Comparison of ENCODE assay signal across 8 mouse cellular contexts in genomic region chr19:58860255-58861173, GRCm38 (mm10).
DNase-seq lines count a peak whose midpoint lies in the region; ATAC-seq lines count a peak whose summit lies in the region.

No protein-coding gene starts in this region.

- intact Hi-C loops in left cerebral cortex, postnatal 36 days (cut with DNase I) = loop anchor here (2.0 kb wide), 1 partner anchor 54 kb away; no protein-coding TSS in a partner anchor

- no peak for ATAC-seq in erythroid progenitor cell, adult 5-6 weeks (replicated peaks; ENCODE audit: low FRiP score, poor library complexity, severe bottlenecking)

- DNase-seq in adrenal gland, postnatal 4 days (ENCODE audit: low spot score in 2 of 2) = peak; percentile 66 to 72
- peak; percentile 86 for DNase-seq in embryo, embryonic 9.5 days (ENCODE audit: extremely low spot score)
- DNase-seq in heart, adult 11 months = peak; percentile 99
- DNase-seq in kidney, adult 11 months = peak; percentile 91
- peak; percentile 88 to 90 for DNase-seq in left cerebral cortex, postnatal 36 days (ENCODE audit: low spot score in 2 of 2)
- DNase-seq in mesoderm, embryonic 11.5 days (ENCODE audit: low read depth, low spot score) = peak; percentile 91
- DNase-seq in right cerebral cortex, postnatal 36 days (ENCODE audit: low spot score in 2 of 2) = peak; percentile 82 to 85
